Mouse (Mus musculus) heart, postnatal 0 days (tissue): ENCODE results near the gene Crtc1.

ENCODE experiments used
- CTCF ChIP-seq: IDR thresholded peaks from 2 replicates; pipeline ENCODE4 v1.5.1; 2016; ENCODE audit warnings: antibody characterized with exemption, control low read depth, low read depth
- EP300 ChIP-seq: IDR thresholded peaks from 2 replicates; pipeline ENCODE4 v1.6.1; 2016; ENCODE audit warnings: antibody characterized with exemption, low read depth

- TF ChIP-seq EP300 (no peak), CTCF (no peak)
These were observed 14.5 kb upstream of the Crtc1 start for GRCm38 (mm10) chr8:70453852-70454251.
